Mouse (Mus musculus) hindbrain, postnatal 0 days (tissue): ENCODE measurements at regions not wholly inside any gene's neighbourhood (a gene's known extent, or its start where the extent isn't known, plus 50 kb on each side); places are given as distances from the start of the nearest gene placed in this dataset.

ENCODE experiments used
- ATAC-seq: fragments of 200-750 bp; cut with Nextera tagmentation; 2 replicates; pipeline ENCODE4 v1.8.0; 2017; ENCODE audit warnings: mild to moderate bottlenecking, moderate TSS enrichment, moderate library complexity
- DNase-seq: peaks from one replicate; pipeline ENCODE4 v3.0.0-alpha.2; 2015; ENCODE audit warnings: low spot score
- H3K27ac ChIP-seq: fragments of 300-500 bp; sonication (generic); 2 replicates; pipeline ENCODE4 v1.5.1; 2014; ENCODE audit warnings: mild to moderate bottlenecking
- H3K27me3 ChIP-seq: fragments of 300-500 bp; sonication (generic); 2 replicates; pipeline ENCODE4 v1.6.1; 2014; ENCODE audit warnings: low read length, mixed read lengths; ENCODE audit not compliant: insufficient read depth
- H3K36me3 ChIP-seq: fragments of 300-500 bp; sonication (generic); 2 replicates; pipeline ENCODE4 v1.6.1; 2014; ENCODE audit warnings: low read length, mixed read lengths; ENCODE audit not compliant: insufficient read depth
- H3K4me1 ChIP-seq: fragments of 300-500 bp; sonication (generic); 2 replicates; pipeline ENCODE4 v1.6.1; 2014; ENCODE audit warnings: antibody characterized with exemption, low read length, mixed read lengths; ENCODE audit not compliant: insufficient read depth
- H3K4me2 ChIP-seq: fragments of 300-500 bp; sonication (generic); 2 replicates; pipeline ENCODE4 v1.6.1; 2014; ENCODE audit warnings: low read depth, mild to moderate bottlenecking, low read length, moderate library complexity, mixed read lengths
- H3K4me3 ChIP-seq: fragments of 300-500 bp; sonication (generic); 2 replicates; pipeline ENCODE4 v1.5.1; 2014; ENCODE audit warnings: low read length
- H3K9ac ChIP-seq: fragments of 300-500 bp; sonication (generic); replicated peaks from 2 replicates; pipeline ENCODE4 v1.6.1; 2014; ENCODE audit warnings: mild to moderate bottlenecking, low read length, moderate library complexity, mixed read lengths
- H3K9me3 ChIP-seq: fragments of 300-500 bp; sonication (generic); 2 replicates; pipeline ENCODE4 v1.6.1; 2016; ENCODE audit warnings: low read length, mixed read lengths
- CTCF ChIP-seq: IDR thresholded peaks from 2 replicates; pipeline ENCODE4 v1.5.1; 2016; ENCODE audit warnings: antibody characterized with exemption, control low read depth, low read depth
- WGBS: fragments of 180-500 bp; shearing (Covaris S2); extraction: QIAGEN DNeasy Blood & Tissue Kit; methylation state at CpG from one replicate; pipeline ENCODE4 v1.1.7; 2014; 5-methylcytosine and 5-hydroxymethylcytosine counted together

DNA sequence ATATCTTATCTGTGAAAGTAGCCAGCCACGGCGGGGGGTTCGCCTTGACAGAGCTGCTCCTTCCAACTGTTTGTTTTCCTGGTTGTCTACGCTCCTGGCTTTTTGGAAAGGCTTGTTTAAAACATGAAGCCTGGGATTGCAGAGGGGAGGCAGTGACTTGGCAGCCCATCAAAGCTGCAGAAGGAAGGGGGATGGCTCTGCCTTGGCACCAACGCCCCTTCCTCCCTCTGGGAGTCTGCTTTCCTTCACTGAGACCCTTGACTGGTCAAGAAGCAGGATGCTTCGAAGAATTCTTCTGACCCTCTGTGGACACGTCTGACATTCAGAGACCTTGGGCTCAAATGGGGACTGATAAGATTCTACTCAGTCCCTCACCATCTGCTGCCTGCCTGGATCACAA is 176.9 kb upstream of the Sall1 start:
- no peak overlapping the region for H3K4me3 ChIP-seq
- ATAC-seq (no peak), DNase-seq (peak; percentile 36)
- H3K9me3 ChIP-seq: no peaks in the 10 kb centered on the region
- H3K4me1 ChIP-seq: no peaks in the 10 kb centered on the region
- no peak overlapping the region for H3K4me2 ChIP-seq
- 41% methylated on average over 7 of the region's 7 CpGs for WGBS
- H3K36me3 ChIP-seq: no peaks in the 10 kb centered on the region
- H3K9ac ChIP-seq: no peak overlapping the region
- no peak overlapping the region for H3K27ac ChIP-seq
- no peak for TF ChIP-seq CTCF
- no peaks in the 10 kb centered on the region for H3K27me3 ChIP-seq

DNA sequence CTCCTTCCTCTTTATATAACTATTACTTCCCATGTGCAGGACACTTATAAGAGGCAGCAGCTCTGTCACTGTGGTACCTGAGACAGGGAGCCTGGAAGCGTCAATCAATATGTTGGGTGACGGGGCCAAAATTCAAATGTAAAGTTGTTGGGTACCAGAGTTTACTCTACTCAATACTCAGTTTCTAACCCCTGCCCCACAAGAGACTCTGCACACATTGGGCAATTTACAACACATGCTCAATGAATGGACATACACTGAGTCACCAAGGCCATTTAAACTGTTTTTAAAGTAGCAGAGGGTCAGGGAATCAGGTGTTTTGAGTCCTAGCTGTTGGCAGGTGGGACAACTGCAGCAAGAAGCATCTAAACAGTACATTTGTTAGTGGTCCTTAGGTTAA is 176.4 kb upstream of the Sall1 start:
- Histone ChIP-seq H3K27me3 (no peaks in the 10 kb centered on the region), H3K4me3 (no peak overlapping the region), H3K4me2 (no peak overlapping the region), H3K27ac (no peak overlapping the region), H3K9ac (no peak overlapping the region), H3K9me3 (no peaks in the 10 kb centered on the region), H3K4me1 (no peaks in the 10 kb centered on the region), H3K36me3 (no peaks in the 10 kb centered on the region)
- TF ChIP-seq CTCF: no peak
- ATAC-seq: no peak
- WGBS: 92% methylated on average over 2 of the region's 2 CpGs
- DNase-seq: no peak

DNA sequence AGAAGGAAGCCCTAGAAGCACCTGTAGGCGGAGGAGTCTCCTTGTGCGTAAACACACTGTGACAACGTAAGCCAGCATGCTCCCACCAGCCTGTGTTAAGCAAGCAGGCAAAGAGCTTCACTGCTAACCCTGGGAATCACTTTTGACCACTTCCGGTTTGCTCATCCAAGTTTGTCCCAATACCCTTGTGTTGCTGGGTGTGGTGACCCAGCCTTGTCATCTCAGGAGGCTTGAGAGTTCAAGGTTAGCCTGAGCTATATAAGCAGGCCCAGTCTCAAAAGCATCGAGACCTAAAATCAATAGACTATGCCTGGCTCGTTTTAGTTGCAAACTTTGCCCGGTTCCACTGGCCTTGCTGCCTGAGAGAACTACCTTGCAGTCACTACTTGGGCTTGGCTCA is 175.2 kb upstream of the Sall1 start:
- Histone ChIP-seq H3K4me2 (no peak overlapping the region), H3K27me3 (no peaks in the 10 kb centered on the region), H3K9ac (no peak overlapping the region), H3K27ac (no peak overlapping the region), H3K4me3 (no peak overlapping the region), H3K4me1 (no peaks in the 10 kb centered on the region), H3K9me3 (no peaks in the 10 kb centered on the region), H3K36me3 (no peaks in the 10 kb centered on the region)
- no peak for ATAC-seq
- WGBS: 89% methylated on average over 7 of the region's 7 CpGs
- no peak for DNase-seq
- TF ChIP-seq CTCF: no peak

GRCm38 (mm10) chr8:89217689-89218088 is 173.7 kb upstream of the Sall1 start:
- ATAC-seq: no peak
- no peaks in the 10 kb centered on the region for H3K9me3 ChIP-seq
- 96% methylated on average over 2 of the region's 2 CpGs for WGBS
- no peaks in the 10 kb centered on the region for H3K27me3 ChIP-seq
- H3K9ac ChIP-seq: no peak overlapping the region
- H3K27ac ChIP-seq: no peak overlapping the region
- H3K36me3 ChIP-seq: no peaks in the 10 kb centered on the region
- no peak overlapping the region for H3K4me2 ChIP-seq
- no peak overlapping the region for H3K4me3 ChIP-seq
- DNase-seq: no peak
- no peaks in the 10 kb centered on the region for H3K4me1 ChIP-seq
- TF ChIP-seq CTCF: no peak

- 68% methylated on average over 3 of the region's 3 CpGs for WGBS
- Histone ChIP-seq H3K4me2 (no peak overlapping the region), H3K27me3 (no peaks in the 10 kb centered on the region), H3K4me3 (no peak overlapping the region), H3K4me1 (no peaks in the 10 kb centered on the region), H3K9ac (no peak overlapping the region), H3K9me3 (no peaks in the 10 kb centered on the region), H3K36me3 (no peaks in the 10 kb centered on the region), H3K27ac (no peak overlapping the region)
- TF ChIP-seq CTCF: no peak
- no peak for DNase-seq
- ATAC-seq: no peak
These were observed 168.0 kb upstream of the Sall1 start for GRCm38 (mm10) chr8:89211931-89212330.

DNA sequence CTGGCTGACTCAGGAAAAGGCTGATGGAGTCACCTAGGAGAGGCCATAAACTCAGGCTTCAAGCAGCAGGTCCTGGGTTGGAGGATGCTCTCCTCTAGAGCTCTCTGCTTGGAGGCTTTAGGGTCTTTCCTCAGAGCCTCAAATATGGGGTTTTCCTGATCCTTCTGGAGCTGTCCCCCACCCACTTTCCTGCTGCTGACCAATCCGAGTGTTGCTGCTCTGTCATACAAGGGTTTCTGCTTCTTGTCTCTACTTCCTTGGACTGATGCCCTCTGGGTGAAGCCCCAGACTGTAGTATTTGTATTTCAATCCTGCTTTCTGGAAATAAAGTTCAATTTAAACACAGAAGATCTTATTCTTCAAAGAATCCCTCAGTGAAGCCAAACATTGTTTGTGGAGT is 166.7 kb upstream of the Sall1 start:
- Histone ChIP-seq H3K9ac (no peak overlapping the region), H3K9me3 (no peaks in the 10 kb centered on the region), H3K4me2 (no peak overlapping the region), H3K4me1 (no peaks in the 10 kb centered on the region), H3K4me3 (no peak overlapping the region), H3K27me3 (no peaks in the 10 kb centered on the region), H3K27ac (no peak overlapping the region), H3K36me3 (no peaks in the 10 kb centered on the region)
- DNase-seq (no peak), ATAC-seq (no peak)
- WGBS: 78% methylated on average over 1 of the region's 1 CpGs
- no peak for TF ChIP-seq CTCF

- no peak for ATAC-seq
- TF ChIP-seq CTCF: no peak
- Histone ChIP-seq H3K4me3 (no peak overlapping the region), H3K9ac (no peak overlapping the region), H3K4me2 (no peak overlapping the region), H3K4me1 (no peaks in the 10 kb centered on the region), H3K27ac (no peak overlapping the region), H3K9me3 (no peaks in the 10 kb centered on the region), H3K27me3 (no peaks in the 10 kb centered on the region), H3K36me3 (no peaks in the 10 kb centered on the region)
- WGBS: 78% methylated on average over 2 of the region's 2 CpGs
- no peak for DNase-seq
These were observed 163.9 kb upstream of the Sall1 start for GRCm38 (mm10) chr8:89207891-89208290.
